Mouse (Mus musculus) small intestine, adult 2 months (tissue): ENCODE results near the gene Tmtc1. TPM values are rescaled to one million over a fixed set of nuclear protein-coding genes. Genes with fewer than 3 reads are reported as not detected.

ENCODE experiments used
- H3K27ac ChIP-seq: fragments of 200-500 bp; 2 replicates; pipeline ENCODE4 v1.5.1; 2012; ENCODE audit warnings: low read depth, low read length, control low read depth, inconsistent platforms; ENCODE audit not compliant: insufficient read depth
- H3K27me3 ChIP-seq: fragments of 200-500 bp; 2 replicates; pipeline ENCODE4 v1.6.1; 2012; ENCODE audit warnings: mild to moderate bottlenecking, moderate library complexity, low read length, inconsistent platforms; ENCODE audit not compliant: control insufficient read depth, insufficient read depth
- H3K36me3 ChIP-seq: fragments of 200-500 bp; 2 replicates; pipeline ENCODE4 v1.6.1; 2012; ENCODE audit warnings: mild to moderate bottlenecking, low read length, control low read depth, inconsistent platforms; ENCODE audit not compliant: control insufficient read depth, insufficient read depth
- H3K4me1 ChIP-seq: fragments of 200-500 bp; 2 replicates; pipeline ENCODE4 v1.6.1; 2012; ENCODE audit warnings: low read length, inconsistent platforms, mixed read lengths; ENCODE audit not compliant: control insufficient read depth, insufficient read depth, insufficient read length
- H3K4me3 ChIP-seq: fragments of 200-500 bp; 2 replicates; pipeline ENCODE4 v1.5.1; 2012; ENCODE audit warnings: low read depth, mild to moderate bottlenecking, control low read depth, inconsistent platforms, low read length, moderate library complexity
- CTCF ChIP-seq: fragments of 200-500 bp; IDR thresholded peaks from 2 replicates; pipeline ENCODE4 v1.5.1; 2012; ENCODE audit warnings: low read depth, mild to moderate bottlenecking, control low read depth, inconsistent platforms, low read length, moderate library complexity, mixed read lengths; ENCODE audit not compliant: insufficient replicate concordance, insufficient read length; ENCODE audit errors: extremely low read depth
- POLR2A ChIP-seq: fragments of 200-500 bp; IDR thresholded peaks from 2 replicates; pipeline ENCODE4 v1.6.1; 2012; ENCODE audit warnings: low read depth, mild to moderate bottlenecking, control low read depth, inconsistent platforms, low read length, moderate library complexity
- WGBS: fragments of 180-500 bp; shearing (Covaris S2); methylation state at CpG from one replicate; pipeline ENCODE4 v1.1.7; 2018; 5-methylcytosine and 5-hydroxymethylcytosine counted together
- polyA plus RNA-seq: library from polyadenylated mRNA; depleted of rRNA; stranded (reverse); fragments of >200 nt; gene quantifications from 2 replicates; pipeline ENCODE4 v1.2.3, GENCODE M21; 2012

The Tmtc1 gene
- polyA plus RNA-seq, 1 experiment = 6.4 TPM

DNA sequence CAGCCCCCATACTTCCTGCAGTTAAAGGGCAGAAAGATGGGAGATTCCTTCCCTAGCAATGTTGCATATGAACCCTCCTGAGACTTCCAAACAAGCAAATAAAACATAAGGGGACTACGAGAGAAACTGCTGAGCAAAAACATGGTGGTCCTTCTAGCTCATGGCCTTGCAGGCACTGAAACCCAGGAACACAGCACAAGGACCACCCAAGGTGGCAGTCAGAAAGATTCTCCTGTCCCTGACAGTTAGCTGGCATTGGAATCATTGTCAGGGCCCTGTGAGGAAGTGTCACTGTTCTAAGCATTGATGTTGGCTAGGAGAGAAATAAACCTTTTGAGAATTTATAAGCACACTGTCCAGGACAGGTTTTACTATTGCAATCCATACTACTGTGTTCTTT, 56.2 kb downstream of the Tmtc1 start:
- Histone ChIP-seq H3K4me1 (no peaks in the 10 kb centered on the region; the same call in 1 of the 2 replicates), H3K27me3 (no peaks in the 10 kb centered on the region), H3K27ac (no peak overlapping the region), H3K4me3 (no peak overlapping the region), H3K36me3 (no peaks in the 10 kb centered on the region)
- WGBS = 79% methylated on average over 1 of the region's 1 CpGs
- TF ChIP-seq POLR2A = no peak
- TF ChIP-seq CTCF = no peak

DNA sequence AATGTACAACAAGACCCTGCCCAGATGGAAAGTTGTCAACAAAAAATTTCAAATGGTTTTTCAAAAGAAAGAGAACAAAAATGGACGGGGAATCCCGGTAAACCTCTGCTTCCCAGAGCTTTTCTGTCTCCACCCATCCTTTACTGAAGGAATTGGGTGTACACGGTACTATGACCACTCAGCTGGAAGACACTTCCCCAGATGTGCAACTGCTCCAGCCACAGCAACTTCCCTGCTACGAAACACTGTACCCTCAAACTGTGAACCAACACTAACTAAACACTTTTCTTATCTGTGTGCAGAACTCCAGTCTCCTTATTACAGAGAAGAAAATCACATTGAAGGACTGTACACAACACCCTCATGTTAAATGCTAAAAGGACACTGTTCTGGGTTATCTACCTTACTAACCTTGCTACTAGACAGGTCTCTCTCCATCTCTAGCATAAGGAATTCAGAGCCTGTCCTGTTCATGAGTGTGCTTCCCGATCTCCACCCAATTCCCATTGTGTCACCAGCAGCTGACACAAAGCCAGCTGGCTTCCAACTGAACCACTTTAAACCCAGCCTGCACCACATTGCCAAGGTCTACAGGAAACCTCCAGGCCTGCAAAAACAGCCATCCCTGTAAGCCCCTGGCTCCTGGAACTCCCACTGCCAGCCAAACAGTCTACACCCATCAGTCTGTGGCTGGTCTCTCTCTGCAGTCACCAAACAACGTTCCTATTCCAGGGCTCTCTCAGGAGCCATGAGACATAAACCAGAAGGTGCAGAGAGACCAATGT, 59.9 kb downstream of the Tmtc1 start:
- Histone ChIP-seq H3K27ac (peak overlapping the region; percentile 62; the same call in 1 of the 2 replicates), H3K36me3 (no peaks in the 10 kb centered on the region), H3K4me3 (no peak overlapping the region), H3K27me3 (no peaks in the 10 kb centered on the region), H3K4me1 (no peaks in the 10 kb centered on the region)
- no peak for TF ChIP-seq POLR2A
- TF ChIP-seq CTCF = no peak
- WGBS = 55% methylated on average over 6 of the region's 6 CpGs

DNA sequence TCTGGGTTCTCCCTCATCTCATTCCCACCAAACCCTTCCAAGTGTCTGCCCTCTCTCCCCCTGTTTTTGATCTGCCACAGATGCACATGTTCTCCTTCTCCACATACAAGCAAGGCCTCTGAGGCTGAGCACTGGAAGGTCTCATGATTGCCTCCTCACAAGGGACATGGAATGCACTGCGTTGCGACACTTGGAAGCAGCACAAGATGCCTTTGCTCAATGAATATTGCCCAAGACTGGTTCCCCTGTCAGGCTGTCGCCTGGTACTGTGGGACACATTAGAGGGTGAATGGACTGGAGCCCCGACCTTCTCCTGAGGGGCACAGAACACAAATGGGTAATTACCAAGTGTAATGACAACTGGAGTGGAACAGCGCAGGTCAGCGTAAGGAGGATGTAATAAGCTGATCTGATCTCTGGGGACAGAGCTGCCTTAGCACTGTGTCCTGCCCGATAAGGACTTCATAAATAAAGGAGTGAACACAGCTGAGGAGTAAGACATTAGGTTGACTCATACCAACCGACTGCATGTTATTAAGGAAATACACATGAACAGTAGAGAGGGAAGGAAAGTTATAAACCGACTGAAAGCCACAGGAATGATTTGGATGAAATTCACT, 62.9 kb downstream of the Tmtc1 start:
- Histone ChIP-seq H3K36me3 (no peaks in the 10 kb centered on the region), H3K27ac (no peak overlapping the region), H3K27me3 (no peaks in the 10 kb centered on the region), H3K4me3 (no peak overlapping the region), H3K4me1 (no peaks in the 10 kb centered on the region)
- WGBS = 76% methylated on average over 9 of the region's 9 CpGs
- TF ChIP-seq POLR2A = no peak
- no peak for TF ChIP-seq CTCF

GRCm38 (mm10) chr6:148375618-148376209, 68.5 kb downstream of the Tmtc1 start:
- Histone ChIP-seq H3K36me3 (no peaks in the 10 kb centered on the region), H3K27ac (no peak overlapping the region), H3K4me3 (no peak overlapping the region), H3K27me3 (no peaks in the 10 kb centered on the region), H3K4me1 (no peaks in the 10 kb centered on the region)
- WGBS = 81% methylated on average over 3 of the region's 3 CpGs
- TF ChIP-seq CTCF = no peak
- no peak for TF ChIP-seq POLR2A

DNA sequence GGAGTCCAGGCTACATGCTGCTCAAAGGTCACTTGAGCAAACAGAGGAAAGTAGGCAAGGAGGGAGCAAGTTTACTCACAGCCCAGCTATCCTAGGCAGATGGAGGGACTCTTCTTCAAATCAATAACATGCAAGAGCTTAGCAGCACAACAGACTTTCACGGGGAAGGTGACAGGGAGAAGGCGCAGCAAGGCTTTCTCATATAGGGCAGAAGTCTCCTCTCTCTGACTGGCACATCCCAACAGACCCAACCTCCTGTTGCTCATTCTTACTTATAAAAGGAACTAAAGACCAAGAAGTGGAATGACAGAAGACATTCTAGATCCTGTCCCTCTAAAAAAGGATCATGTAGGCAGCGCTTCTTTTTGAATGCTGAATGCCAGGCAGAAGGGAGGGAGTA, 69.2 kb downstream of the Tmtc1 start:
- Histone ChIP-seq H3K27ac (no peak overlapping the region), H3K27me3 (no peaks in the 10 kb centered on the region), H3K4me3 (no peak overlapping the region), H3K36me3 (no peaks in the 10 kb centered on the region), H3K4me1 (no peaks in the 10 kb centered on the region)
- TF ChIP-seq POLR2A = no peak
- TF ChIP-seq CTCF = no peak
- WGBS = 75% methylated on average over 3 of the region's 3 CpGs

- Histone ChIP-seq H3K27me3 (no peaks in the 10 kb centered on the region), H3K4me1 (no peaks in the 10 kb centered on the region), H3K4me3 (no peak overlapping the region), H3K36me3 (no peaks in the 10 kb centered on the region), H3K27ac (no peak overlapping the region)
- 26% methylated on average over 2 of the region's 2 CpGs for WGBS
- no peak for TF ChIP-seq CTCF
- TF ChIP-seq POLR2A = no peak
Observed at GRCm38 (mm10) chr6:148373444-148373843, 70.7 kb downstream of the Tmtc1 start.

DNA sequence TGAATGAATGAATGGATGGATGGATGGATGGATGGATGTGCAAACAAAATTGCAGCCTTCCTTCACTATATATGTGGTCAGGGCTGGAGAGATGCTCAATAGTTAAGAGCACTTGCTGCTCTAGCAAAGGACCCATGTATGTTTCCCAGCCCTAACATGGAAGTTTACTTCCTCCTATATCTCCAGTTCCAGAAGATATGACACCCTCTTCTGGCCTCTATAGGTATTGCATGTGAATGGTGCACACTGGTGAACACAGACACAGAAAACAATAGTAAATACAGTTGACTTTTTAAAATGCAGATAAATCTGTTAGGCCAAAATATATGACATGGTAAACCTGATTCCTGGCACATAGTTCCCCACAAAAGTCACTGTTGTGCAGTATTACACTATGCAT, 73.0 kb downstream of the Tmtc1 start:
- Histone ChIP-seq H3K4me1 (no peaks in the 10 kb centered on the region), H3K4me3 (no peak overlapping the region), H3K27ac (no peak overlapping the region), H3K36me3 (no peaks in the 10 kb centered on the region), H3K27me3 (no peaks in the 10 kb centered on the region)
- no peak for TF ChIP-seq CTCF
- TF ChIP-seq POLR2A = no peak
